Mouse (Mus musculus): ENCODE data around the gene Tmem80.

Tmem80 gene

GRCm38 (mm10) chr7:141340476-141340875 is 12.9 kb downstream of the Tmem80 start:
- H3K36me3 ChIP-seq (ENCODE audit: insufficient read depth, low read length), result no peaks in the 10 kb centered on the region
- H3K4me1 ChIP-seq (replicated peaks; ENCODE audit: low read depth, low read length), result peaks cover 50% of the 10 kb centered on the region
- no peaks in the 10 kb centered on the region for H3K9me3 ChIP-seq (ENCODE audit: low read length)
- TF ChIP-seq CTCF (conservative IDR thresholded peaks at IDR 0.05; ENCODE audit: low read length) (no peak), POU5F1 (IDR thresholded peaks at IDR 0.05; ENCODE audit: borderline replicate concordance, low read length) (no peak), NANOG (IDR thresholded peaks at IDR 0.05; ENCODE audit: borderline replicate concordance, low read length) (no peak)
- peaks cover 63% of the 10 kb centered on the region for H3K27me3 ChIP-seq (ENCODE audit: insufficient read depth, low read length)
- H3K4me3 ChIP-seq (replicated peaks; ENCODE audit: low read length), result peak overlapping the region; percentile 77

- Histone ChIP-seq H3K4me3 (replicated peaks; ENCODE audit: low read length) (no peak overlapping the region), H3K9me3 (ENCODE audit: low read length) (no peaks in the 10 kb centered on the region), H3K4me1 (replicated peaks; ENCODE audit: low read depth, low read length) (peaks cover 50% of the 10 kb centered on the region), H3K27me3 (ENCODE audit: insufficient read depth, low read length) (peaks cover 50% of the 10 kb centered on the region), H3K36me3 (ENCODE audit: insufficient read depth, low read length) (no peaks in the 10 kb centered on the region)
- no peak for TF ChIP-seq CTCF (conservative IDR thresholded peaks at IDR 0.05; ENCODE audit: low read length)
- no peak for TF ChIP-seq POU5F1 (IDR thresholded peaks at IDR 0.05; ENCODE audit: borderline replicate concordance, low read length)
- TF ChIP-seq NANOG (IDR thresholded peaks at IDR 0.05; ENCODE audit: borderline replicate concordance, low read length), result no peak
Measured at GRCm38 (mm10) chr7:141341689-141342226, 14.2 kb downstream of the Tmem80 start.

GRCm38 (mm10) chr7:141343230-141343629 is 15.7 kb downstream of the Tmem80 start:
- Histone ChIP-seq H3K27me3 (ENCODE audit: insufficient read depth, low read length) (peaks cover 38% of the 10 kb centered on the region), H3K9me3 (ENCODE audit: low read length) (no peaks in the 10 kb centered on the region), H3K4me1 (replicated peaks; ENCODE audit: low read depth, low read length) (peaks cover 43% of the 10 kb centered on the region), H3K36me3 (ENCODE audit: insufficient read depth, low read length) (no peaks in the 10 kb centered on the region), H3K4me3 (replicated peaks; ENCODE audit: low read length) (no peak overlapping the region)
- TF ChIP-seq POU5F1 (IDR thresholded peaks at IDR 0.05; ENCODE audit: borderline replicate concordance, low read length), result no peak
- TF ChIP-seq NANOG (IDR thresholded peaks at IDR 0.05; ENCODE audit: borderline replicate concordance, low read length), result no peak
- no peak for TF ChIP-seq CTCF (conservative IDR thresholded peaks at IDR 0.05; ENCODE audit: low read length)

- Histone ChIP-seq H3K27me3 (ENCODE audit: insufficient read depth, low read length) (peaks cover 34% of the 10 kb centered on the region), H3K4me1 (replicated peaks; ENCODE audit: low read depth, low read length) (peaks cover 38% of the 10 kb centered on the region), H3K36me3 (ENCODE audit: insufficient read depth, low read length) (no peaks in the 10 kb centered on the region), H3K9me3 (ENCODE audit: low read length) (no peaks in the 10 kb centered on the region), H3K4me3 (replicated peaks; ENCODE audit: low read length) (no peak overlapping the region)
- TF ChIP-seq CTCF (conservative IDR thresholded peaks at IDR 0.05; ENCODE audit: low read length) (no peak), NANOG (IDR thresholded peaks at IDR 0.05; ENCODE audit: borderline replicate concordance, low read length) (no peak), POU5F1 (IDR thresholded peaks at IDR 0.05; ENCODE audit: borderline replicate concordance, low read length) (no peak)
Measured at GRCm38 (mm10) chr7:141343696-141344095, 16.2 kb downstream of the Tmem80 start.

GRCm38 (mm10) chr7:141344787-141345186 is 17.2 kb downstream of the Tmem80 start:
- Histone ChIP-seq H3K36me3 (ENCODE audit: insufficient read depth, low read length) (no peaks in the 10 kb centered on the region), H3K27me3 (ENCODE audit: insufficient read depth, low read length) (peaks cover 24% of the 10 kb centered on the region), H3K9me3 (ENCODE audit: low read length) (no peaks in the 10 kb centered on the region), H3K4me3 (replicated peaks; ENCODE audit: low read length) (no peak overlapping the region), H3K4me1 (replicated peaks; ENCODE audit: low read depth, low read length) (peaks cover 28% of the 10 kb centered on the region)
- no peak for TF ChIP-seq POU5F1 (IDR thresholded peaks at IDR 0.05; ENCODE audit: borderline replicate concordance, low read length)
- no peak for TF ChIP-seq NANOG (IDR thresholded peaks at IDR 0.05; ENCODE audit: borderline replicate concordance, low read length)
- no peak for TF ChIP-seq CTCF (conservative IDR thresholded peaks at IDR 0.05; ENCODE audit: low read length)

- Histone ChIP-seq H3K9me3 (ENCODE audit: low read length) (no peaks in the 10 kb centered on the region), H3K4me1 (replicated peaks; ENCODE audit: low read depth, low read length) (peaks cover 21% of the 10 kb centered on the region), H3K27me3 (ENCODE audit: insufficient read depth, low read length) (no peaks in the 10 kb centered on the region), H3K4me3 (replicated peaks; ENCODE audit: low read length) (no peak overlapping the region), H3K36me3 (ENCODE audit: insufficient read depth, low read length) (no peaks in the 10 kb centered on the region)
- TF ChIP-seq NANOG (IDR thresholded peaks at IDR 0.05; ENCODE audit: borderline replicate concordance, low read length), result no peak
- TF ChIP-seq CTCF (conservative IDR thresholded peaks at IDR 0.05; ENCODE audit: low read length), result no peak
- TF ChIP-seq POU5F1 (IDR thresholded peaks at IDR 0.05; ENCODE audit: borderline replicate concordance, low read length), result no peak
Measured at GRCm38 (mm10) chr7:141351061-141351460, 23.5 kb downstream of the Tmem80 start.

- H3K4me1 ChIP-seq (replicated peaks; ENCODE audit: low read depth, low read length), result peaks cover 39% of the 10 kb centered on the region
- TF ChIP-seq NANOG (IDR thresholded peaks at IDR 0.05; ENCODE audit: borderline replicate concordance, low read length) (no peak), CTCF (conservative IDR thresholded peaks at IDR 0.05; ENCODE audit: low read length) (no peak), POU5F1 (IDR thresholded peaks at IDR 0.05; ENCODE audit: borderline replicate concordance, low read length) (no peak)
Measured at GRCm38 (mm10) chr7:141355051-141355450, 27.5 kb downstream of the Tmem80 start.

GRCm38 (mm10) chr7:141355626-141356326 is 28.2 kb downstream of the Tmem80 start:
- H3K9me3 ChIP-seq (ENCODE audit: low read length), result no peaks in the 10 kb centered on the region
- peaks cover 37% of the 10 kb centered on the region for H3K4me1 ChIP-seq (replicated peaks; ENCODE audit: low read depth, low read length)
- peak overlapping the region; percentile 14; the same call in 1 of the 2 replicates for H3K4me3 ChIP-seq (replicated peaks; ENCODE audit: low read length)
- no peaks in the 10 kb centered on the region for H3K36me3 ChIP-seq (ENCODE audit: insufficient read depth, low read length)
- TF ChIP-seq POU5F1 (IDR thresholded peaks at IDR 0.05; ENCODE audit: borderline replicate concordance, low read length), result no peak
- H3K27me3 ChIP-seq (ENCODE audit: insufficient read depth, low read length), result peaks cover 32% of the 10 kb centered on the region

More at GRCm38 (mm10) chr7:141355051-141355450, 27.5 kb downstream of the Tmem80 start:
- H3K27me3 ChIP-seq (ENCODE audit: insufficient read depth, low read length), result peaks cover 25% of the 10 kb centered on the region
- no peaks in the 10 kb centered on the region for H3K36me3 ChIP-seq (ENCODE audit: insufficient read depth, low read length)
- H3K4me3 ChIP-seq (replicated peaks; ENCODE audit: low read length), result no peak overlapping the region
- H3K9me3 ChIP-seq (ENCODE audit: low read length), result no peaks in the 10 kb centered on the region

Data from E14TG2a.4 (cell line).